Mouse (Mus musculus): ENCODE measurements around the gene Nans.
A peak's percentile ranks its signal among the peaks of the same experiment; 100 is the strongest.

The Nans gene

DNA sequence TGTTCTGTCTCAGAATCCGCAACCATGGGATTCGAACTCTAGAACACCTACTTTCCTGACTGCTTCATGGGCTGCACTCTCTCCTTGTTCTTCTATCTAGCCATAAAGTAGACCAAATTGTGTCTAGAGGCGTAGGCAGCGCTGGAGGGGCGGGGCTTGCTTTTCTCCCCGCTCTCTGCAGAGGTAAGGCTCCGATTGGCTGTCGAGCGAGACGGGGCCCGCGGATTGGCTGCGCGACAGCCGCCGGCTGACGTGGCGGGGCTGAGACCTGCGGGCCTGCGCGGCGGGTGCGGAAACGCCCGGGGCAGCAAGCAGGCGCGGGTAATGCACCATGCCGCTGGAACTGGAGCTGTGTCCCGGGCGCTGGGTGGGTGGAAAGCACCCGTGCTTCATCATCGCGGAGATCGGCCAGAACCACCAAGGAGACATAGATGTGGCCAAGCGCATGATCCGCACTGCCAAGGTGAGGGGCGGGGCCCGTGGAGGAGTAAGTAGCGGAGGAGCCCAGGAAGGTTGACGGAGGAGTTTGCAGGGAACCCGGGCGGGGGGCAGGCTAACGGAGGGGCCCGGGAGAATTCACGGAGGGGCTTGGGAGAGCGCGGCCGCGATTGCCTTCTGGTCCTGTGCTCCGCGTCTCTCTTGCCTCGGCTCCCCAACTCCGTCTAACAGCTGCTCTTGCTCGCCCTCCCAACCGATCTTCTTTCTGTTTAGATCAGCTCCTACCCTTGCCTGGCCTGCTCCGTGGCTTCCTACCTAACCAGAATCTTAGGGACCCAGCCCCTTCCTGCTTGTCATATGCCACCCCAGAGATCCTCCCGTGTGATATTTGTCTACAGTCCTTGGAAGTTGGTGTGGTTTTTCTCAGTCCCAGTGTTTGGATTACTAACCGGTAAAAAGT, at the start of gene Nans:
TSS of gene Nans (plus strand) at position 221 of the 898 bp plus-strand sequence.
- peak; percentile 91 to 92 for DNase-seq

DNA sequence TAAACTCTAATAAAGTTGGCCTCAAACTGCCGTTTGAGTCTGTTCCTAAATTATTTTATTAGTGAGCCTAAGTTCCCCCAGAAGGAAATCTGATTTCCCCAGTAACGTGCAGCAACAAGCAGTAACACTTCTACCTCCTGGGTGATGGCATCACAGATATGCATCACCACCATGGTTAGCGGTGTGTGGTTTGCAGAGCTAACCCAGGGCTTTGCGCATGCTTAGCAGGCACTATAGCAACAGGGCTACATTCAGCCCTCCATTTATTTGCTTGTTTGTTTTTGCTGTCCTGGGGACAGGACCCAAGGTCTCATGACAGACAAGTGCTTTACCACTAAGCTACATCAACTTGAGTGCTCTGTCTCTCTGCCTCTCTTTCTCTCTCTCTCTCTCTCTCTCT, 46.5 kb upstream of the Nans start:
- no peak for DNase-seq

DNA sequence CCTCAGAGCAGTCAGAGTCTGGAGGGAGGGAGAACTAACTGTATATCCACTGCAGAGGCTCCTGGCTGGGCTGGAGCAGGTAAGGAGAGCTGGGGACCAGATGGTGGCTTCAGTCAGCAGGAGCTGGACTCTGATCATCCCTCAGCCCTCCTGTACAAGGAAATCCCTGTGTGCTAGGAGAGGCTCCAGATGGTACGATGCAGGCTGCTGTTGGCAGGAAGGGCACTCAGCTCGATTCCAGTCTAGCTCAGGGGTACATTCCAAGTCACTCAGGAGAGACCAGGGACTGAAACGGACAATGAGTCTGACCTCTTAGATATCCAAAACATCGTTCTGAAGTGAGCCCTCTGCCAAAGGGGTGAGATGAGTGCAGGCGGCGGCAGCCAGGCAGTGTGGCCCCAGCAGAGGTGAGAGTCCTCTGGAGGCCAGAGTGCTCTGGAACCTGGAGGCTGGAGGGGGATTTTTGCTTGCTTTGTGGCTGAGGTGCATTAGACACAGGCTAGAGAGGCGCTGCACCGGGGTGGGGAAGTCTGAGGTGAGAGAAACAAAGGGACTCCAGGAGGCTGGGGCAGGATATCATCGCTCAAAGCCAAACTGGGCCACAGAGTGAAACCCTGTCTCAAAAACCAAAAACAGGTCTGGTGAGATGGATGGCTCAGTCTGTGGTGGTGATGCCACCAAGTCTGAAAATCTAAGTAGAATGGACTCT, 43.7 kb upstream of the Nans start:
- no peak for DNase-seq

DNA sequence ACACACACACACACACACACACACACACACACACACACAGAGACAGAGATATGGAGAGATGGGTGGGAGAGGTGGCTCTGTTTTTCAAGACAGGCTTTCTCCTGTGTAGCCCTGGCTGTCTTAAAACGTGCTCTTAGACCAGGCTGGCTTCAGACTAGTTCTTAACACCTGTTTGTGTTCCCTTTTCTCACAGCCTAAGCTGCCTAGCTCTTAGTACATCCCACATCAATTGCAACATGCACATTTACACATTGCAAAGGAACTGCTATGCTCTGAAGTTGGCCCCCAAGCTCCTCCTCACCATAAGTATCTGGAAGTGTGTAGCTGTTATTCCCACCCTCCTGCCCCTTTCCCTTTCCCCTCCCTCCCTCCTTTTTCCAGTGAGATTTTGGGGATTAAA, 41.6 kb upstream of the Nans start:
- DNase-seq: no peak

DNA sequence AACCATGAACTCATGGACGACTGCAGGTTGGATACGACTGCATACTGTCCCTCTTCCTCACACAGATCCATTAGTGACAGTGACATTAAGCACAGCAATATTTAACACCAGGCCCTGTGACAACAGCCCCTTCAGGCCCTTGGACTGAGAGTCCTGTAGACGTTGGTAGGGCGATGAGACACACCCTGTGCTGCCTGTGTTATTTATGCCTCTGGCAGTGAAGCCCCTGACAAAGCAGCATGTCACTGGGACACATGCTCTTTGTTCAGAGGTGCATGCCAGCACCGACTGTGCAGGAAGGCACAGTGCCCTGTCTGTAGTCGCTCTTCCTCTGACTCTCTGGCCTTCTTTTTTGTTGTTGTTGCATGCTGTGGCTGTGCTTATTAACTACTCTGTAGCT, 40.2 kb upstream of the Nans start:
- DNase-seq: no peak

DNA sequence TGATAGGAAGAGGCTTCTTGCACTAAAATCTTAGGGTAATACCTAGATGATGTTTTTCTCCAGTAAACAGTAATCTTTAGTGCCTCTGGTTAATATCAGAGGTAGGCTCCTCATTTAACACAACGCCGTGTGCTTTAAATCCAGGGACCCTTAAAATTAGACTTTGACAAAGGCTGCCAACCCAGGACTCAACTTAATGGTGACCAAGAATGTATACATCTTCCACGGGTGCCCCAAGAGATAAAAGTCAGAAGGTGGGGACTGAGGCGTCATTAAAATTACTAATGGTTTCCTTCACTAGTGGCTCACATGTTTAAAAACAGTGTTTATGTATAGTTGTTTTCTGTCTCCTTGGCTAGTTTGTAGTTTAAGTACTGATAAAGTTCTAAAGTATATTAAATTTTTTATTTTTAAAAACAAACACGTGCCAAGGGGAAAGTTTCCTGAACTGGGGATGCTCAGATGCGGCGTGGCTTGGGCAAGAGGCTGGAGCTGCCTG, 39.0 kb upstream of the Nans start:
- DNase-seq: no peak

DNA sequence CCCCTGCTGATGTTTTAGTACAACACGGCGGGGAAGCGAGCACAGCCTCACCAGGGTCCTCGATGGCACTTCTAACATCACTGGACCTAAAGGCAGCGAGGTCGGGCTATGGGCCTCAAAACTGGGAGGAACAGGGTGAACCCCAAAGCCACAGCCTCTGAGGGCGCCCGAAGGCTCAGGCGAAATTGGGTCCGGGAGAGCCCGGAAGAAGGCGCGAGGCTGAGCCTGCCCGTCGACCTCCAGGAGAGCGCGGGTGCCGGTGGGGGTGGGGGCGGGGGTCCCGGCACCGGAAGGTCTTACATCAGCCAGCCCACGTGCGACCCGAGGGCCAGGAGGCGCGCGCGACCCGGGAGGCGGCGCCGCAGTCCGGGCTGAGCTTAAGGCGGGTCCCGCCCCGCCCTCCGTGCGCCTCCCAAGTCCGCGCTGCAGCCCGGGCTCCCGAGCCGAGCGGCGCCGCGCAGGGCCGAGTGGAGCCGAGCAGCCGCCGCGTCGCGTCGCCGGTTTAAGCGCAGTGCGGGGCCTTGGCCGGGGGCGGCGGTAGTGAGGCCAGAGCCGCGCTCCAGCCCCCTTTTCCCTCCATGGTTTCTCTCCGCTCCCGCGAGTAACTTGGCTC, 38.4 kb upstream of the Nans start, which contains the start of gene Anp32b:
TSS of gene Anp32b (plus strand) at position 384 of the 613 bp plus-strand sequence.
- DNase-seq: peak; percentile 88 to 94

DNA sequence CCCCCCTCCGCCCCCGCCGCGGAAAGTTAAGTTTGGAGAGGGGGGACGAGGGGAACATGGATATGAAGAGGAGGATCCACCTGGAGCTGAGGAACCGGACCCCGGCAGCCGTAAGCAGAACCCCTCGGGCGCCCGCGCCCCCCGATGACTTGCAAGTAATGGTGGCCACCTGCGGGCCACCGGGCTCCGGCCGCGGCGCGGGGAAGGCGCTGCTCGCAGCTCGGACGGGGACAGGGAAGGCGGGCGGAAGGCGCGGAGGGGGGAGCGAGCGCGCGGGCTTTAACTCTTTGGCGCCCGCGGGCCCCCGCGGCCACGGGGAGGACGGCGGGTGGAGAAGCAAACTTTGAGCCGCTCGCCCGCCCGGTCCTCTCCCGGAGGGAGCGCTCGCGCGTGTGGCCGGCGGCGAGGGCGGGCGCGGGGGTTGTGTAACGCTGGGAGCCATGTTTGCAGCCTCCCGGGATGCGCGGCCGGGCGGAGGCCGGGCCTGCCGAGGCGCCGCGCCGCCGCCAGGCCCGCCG, 37.7 kb upstream of the Nans start:
- DNase-seq: peak; percentile 74 to 83

DNA sequence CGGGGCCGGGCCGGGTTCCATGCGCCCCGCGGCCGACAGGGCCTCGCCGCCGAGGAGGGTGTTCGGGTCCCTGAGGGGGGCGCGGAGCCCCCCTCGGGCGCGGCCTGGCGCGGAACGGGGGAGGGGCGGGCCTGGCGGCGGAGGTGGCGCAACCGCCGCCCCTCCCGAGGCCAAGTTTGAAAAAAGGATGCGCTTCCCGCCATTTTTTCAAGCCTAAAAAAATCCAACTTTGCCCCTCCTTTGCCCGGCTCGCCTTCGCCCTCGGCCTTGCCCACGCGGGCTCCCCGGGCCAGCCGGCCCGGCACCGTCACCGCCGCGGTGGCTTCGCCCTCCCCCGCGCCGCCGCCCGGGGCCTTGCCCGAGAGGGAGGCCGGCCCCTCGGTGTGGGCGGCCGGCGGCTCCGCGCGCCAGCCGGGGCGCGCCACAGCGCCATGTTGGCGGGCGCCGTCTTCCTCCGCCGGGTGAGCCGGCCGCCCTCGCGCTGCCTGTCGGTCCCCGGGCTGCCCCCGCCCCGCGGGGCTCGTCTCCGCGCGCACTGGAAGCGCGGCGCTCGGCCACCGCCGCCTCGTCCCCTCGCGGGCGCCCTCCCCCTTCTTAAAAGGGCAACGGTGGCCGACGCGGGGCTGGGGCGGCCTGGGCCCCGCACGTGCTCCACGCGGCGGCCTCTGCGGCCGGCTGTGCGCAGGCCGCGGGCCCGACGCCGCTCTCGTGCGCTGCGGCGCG, 37.1 kb upstream of the Nans start:
- DNase-seq: peak; percentile 63 to 75

DNA sequence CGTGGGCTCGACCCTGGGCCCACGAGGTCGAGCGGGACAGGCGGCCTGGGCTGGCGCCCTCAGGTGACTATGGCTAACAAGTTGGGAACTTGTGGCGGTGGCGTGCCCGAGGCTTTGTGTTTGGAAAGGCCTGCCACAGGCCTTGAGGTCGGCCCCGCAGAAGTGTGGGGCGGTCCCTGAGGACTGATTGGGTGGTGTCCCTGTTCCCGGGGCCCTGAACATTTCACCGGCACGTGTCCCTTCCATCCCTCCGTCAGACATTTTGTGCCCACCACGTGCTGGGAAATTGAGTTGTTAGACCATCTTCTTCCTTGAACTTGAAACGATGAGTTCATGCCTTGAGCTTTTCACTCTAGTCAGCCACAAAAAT, 36.6 kb upstream of the Nans start:
- DNase-seq: peak; percentile 54 to 56

DNA sequence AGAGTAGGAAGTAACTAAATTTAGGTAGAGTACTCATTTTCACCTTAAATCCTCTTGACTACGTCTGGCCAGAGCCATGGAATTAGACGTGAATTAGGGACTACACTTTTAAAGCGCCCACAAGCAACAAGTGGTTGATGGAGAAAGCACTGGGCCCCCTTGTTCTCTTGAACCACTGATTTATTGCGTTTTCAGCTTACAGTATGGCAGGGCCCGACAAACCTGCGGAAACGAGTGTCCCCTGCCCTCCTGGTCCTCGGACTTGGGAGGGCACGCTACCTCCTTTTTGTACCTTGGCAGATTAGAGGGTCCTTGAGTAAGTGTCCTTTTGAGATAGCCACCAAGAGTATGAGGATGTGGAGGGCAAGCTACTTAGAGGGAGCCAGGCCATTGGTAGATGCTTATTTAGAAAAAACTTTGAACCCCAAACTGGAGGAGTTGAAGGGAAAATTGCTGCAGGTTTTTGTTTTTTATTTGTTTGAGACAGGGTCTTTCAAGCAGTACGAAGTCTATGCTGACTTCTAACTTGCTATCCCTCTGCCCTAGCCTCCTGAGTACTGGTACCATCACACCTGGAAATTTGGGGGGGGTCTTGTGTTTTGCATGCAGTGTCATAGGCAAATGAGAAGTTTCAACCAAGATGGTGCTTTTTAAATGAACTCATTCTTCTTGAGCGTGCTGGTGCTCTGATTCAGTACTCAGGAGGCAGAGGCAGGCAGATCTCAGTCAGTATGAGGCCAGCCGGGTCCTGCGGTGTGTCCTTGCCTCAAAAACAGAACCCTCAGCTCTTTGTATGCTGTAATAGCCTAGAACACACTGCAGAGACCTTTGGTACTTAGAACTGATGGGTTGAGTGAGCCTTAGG, 36.0 kb upstream of the Nans start:
- no peak for DNase-seq

DNA sequence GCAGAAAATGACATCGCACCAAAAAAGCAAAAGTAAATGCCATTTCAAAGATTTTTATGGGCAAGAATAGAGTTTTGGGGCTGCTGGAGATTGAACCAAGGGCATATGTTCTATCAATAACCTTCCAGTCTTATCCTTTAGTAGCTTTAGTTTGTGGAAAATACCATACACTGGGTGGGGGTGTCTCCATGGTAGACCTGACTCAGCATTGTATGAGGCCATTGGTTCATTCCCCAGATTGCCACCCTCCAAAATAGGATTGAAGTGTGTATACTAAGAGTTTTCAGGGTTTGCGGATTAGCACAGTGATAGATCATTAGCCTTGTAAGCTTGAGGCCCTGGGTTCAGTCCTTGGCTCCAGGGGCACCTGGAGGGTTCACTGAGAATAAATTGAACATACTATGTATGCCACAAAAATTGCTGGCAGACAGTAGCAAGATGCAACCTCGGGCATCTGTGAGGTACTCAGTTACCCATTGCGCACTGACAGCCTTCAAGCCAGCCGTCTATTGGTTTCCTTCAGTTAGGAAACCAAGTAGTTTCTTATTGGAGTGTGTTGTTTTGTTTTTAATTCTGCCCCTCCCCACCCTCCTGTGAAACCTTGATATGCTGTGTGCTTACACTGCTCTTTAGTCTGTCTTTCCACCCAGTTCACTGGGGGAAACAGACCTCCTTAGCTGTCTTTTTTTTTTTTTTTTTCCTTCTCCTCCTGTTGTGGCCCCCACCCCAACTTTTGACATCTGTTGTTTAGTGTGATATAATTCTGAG, 34.8 kb upstream of the Nans start:
- no peak for DNase-seq

DNA sequence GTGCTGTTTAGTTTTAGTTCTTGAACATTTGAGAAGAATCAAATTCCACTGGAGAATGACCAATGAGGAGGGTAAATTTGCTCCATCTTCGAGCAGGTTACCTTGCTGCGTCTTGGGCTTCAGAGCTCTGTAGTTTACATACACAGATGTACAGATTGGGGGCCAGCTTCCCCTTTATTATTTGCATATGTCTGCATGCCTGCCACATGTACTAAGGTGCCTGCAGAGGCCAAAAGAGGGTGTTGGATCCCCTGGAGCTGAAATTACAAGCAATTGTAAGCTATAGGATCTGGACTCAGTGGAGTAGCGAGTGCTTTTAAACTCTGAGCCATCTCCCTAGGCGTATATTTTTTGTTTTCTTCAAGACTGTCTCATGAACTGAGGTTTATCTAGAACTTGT, 32.3 kb upstream of the Nans start:
- no peak for DNase-seq

DNA sequence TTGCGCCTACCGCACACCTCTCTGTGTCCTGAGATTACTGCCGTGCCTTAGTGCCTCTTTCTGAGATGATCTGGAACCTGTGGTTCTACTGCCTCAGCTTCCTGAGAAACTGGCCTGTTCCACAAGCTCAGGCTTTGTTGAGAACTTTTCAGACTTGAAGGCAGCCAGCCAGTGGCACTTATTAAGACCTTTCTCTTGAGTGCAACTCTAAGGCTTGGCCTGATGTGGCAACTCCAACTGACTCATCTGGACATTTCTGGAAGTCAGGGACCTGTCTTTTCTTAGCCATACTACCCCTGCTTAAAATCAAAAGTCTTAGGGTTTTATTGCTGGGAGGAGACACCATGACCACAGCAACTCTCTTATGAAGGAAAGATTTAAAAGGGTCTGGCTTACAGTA, 31.9 kb upstream of the Nans start:
- DNase-seq: no peak

DNA sequence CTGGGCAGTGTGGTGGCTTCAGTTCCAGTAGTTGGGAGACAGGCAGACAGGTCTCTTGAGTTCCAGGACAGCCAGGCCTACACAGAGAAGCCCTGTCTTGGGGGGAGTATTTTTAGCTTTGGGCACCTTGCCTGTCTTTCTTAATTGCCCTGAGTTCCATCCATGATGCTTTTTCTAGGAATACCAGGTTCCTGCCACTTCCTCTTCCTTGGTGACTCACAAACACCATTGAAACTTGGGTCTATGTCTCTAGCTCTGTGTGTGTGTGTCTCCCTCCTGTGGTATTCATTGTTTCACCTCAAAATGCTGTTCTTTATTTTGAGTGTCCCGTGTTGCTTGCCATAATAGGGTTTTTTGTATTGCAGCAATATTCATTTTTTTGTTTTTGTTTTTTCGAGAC, 30.6 kb upstream of the Nans start:
- DNase-seq: no peak

DNA sequence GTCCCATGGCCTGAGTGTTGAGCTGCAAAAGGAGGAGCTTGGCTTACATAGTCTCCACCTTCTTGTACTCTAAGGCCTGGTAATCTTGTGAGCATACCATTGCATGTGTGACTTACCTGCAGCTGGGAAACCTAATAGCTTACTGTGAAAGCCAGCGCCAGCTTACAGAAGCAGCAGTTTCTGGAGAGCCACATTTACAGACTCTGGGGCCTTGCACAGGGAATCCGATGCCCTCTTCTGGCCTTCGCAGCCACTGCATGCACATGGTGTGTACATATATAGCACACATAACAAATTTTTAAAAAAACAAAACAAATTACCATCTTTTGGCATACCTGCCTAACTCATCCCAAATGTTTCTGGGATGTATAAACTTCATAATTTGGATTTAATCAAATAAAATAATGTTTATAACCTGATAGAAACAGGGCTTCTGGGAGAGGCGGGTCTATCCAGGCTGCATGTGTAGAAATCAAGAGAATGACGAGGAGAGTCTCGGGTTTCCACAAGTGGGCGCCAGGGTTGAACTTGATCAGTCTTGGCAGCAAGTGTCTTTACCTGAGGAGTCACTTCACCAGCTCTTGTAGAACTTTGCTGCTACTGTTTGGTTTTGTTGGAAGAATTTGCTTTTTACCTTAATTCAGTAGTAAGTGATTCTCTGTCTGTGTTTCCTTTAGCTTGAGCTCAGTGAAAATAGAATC, 25.8 kb upstream of the Nans start:
- DNase-seq: peak in 1 of 2 experiments; percentile 36

DNA sequence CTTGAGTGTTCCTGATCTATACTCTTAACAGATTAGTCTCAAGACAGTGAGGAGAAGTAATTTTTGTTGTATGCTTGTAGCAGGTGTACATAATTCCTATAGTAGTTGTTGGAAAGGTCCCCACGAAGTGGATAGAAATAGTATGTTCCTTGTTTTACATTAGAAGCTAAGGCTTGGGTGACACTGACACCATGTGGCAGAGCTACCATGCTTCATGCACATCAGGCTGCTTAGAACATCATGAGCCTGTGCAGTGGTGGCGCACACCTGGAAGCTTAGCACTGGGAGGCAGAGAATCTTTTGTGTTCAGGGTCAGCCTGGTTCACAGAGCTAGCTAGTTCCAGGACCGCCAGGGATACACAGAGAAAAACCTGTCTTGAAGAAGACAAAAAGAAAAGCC, 23.3 kb upstream of the Nans start:
- no peak for DNase-seq

DNA sequence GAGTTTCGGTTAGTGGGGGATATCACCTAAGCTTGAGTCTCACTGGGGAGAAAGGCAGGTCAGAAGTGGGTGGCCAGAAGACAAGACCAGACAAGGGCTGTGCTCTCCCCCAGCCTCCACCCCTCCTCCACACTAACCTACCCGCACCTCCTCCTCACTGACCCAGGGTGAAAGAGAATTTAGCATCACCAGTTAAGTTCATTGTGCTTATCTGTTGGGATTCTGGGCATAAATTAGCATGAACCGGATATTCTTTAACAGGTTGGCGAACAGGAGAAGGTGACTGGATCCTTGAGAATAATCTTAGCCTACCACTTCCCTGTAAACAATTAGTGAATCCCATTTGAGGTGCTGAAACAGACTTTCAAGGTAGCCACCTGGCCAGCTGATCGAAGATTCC, 13.9 kb upstream of the Nans start:
- DNase-seq: no peak

DNA sequence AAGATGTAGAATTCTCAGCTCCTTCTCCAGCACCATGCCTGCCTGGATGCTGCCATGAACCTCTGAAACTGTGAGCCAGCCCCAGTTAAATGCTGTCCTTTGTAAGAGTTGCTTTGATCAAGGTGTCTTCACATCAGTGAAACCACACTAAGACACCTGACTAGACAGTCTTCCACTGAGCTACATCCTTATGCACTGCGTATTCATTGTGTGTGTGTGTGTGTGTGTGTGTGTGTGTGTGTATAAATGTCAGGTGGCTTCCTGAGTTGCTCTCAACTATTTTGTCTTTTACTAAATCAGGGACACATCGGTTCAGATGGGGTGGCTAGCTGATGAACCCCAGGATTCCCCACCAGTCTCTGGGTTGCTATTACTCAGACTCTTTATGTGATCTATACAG, 10.0 kb upstream of the Nans start:
- no peak for DNase-seq
